Mouse (Mus musculus): ENCODE data around the gene Cep112.

DNA sequence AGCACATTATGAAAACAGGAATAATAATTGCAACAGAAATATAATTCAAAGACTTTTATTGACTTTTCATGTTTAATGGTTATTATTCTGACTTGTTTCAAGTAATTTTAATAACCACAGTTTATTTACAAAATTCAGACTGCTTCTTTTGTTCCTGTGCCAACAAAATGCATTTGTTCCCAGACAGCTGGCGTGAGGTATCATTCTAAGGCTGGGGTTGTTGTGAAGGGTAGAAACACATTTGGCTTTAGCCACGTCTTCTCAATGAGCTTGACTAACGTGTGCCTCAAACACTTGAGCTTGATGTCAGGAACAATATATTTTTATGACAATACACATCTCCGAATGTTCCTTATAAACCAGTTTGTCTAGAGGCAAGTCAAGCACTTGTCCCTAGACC, 396.8 kb downstream of the Cep112 start:
- TF ChIP-seq CTCF (IDR thresholded peaks at IDR 0.05; ENCODE audit: control insufficient read depth, insufficient read depth, insufficient read length) (no peak), USF1 (IDR thresholded peaks at IDR 0.05; ENCODE audit: low read depth) (no peak), MYOG (IDR thresholded peaks at IDR 0.05; ENCODE audit: control insufficient read depth, extremely low read depth, insufficient read length) (no peak), MAX (IDR thresholded peaks at IDR 0.05) (no peak), CEBPB (IDR thresholded peaks at IDR 0.05; ENCODE audit: low read depth) (no peak), FOSL1 (IDR thresholded peaks at IDR 0.05; ENCODE audit: insufficient read depth, low read length, poor library complexity, severe bottlenecking) (no peak), MYOD1 (IDR thresholded peaks at IDR 0.05; ENCODE audit: control insufficient read depth, insufficient read length, low read depth) (no peak)
